Comparison of ENCODE assay signal across 17 mouse cellular contexts in genomic region chr10:69930503-69930902, GRCm38 (mm10).
A peak's percentile ranks its signal among the peaks of the same experiment; 100 is the strongest.
DNase-seq lines count a peak whose midpoint lies in the region; ATAC-seq and TF ChIP-seq lines count a peak whose summit lies in the region.
"Had no signal": no experiment of that assay in that cellular context is flagged by ENCODE, and none has a peak within 500 bp of the region (broad histone marks: within the 10 kb centered on the region; RNA-seq: fewer than 3 reads in every experiment).

No protein-coding gene starts in this region.

- H3K4me3 ChIP-seq in liver, embryonic 16.5 days (ENCODE audit: low read depth, low read length) = no peak overlapping the region
- no peak overlapping the region for H3K4me3 ChIP-seq in liver, embryonic 12.5 days
- H3K4me3 ChIP-seq in liver, postnatal 0 days (ENCODE audit: low read depth, low read length) = no peak overlapping the region
- H3K4me3 ChIP-seq in stomach, embryonic 14.5 days (ENCODE audit: low read depth, low read length) = no peak overlapping the region
- H3K4me3 ChIP-seq: forebrain, embryonic 13.5 days; heart, embryonic 13.5 days; hindbrain, embryonic 10.5 days; left cerebral cortex, adult 2 months; limb, embryonic 13.5 days; neural tube, embryonic 12.5 days had no signal

- no peaks in the 10 kb centered on the region for H3K9me3 ChIP-seq in liver, embryonic 16.5 days (replicated peaks; ENCODE audit: control insufficient read depth, low read length)
- H3K9me3 ChIP-seq in liver, embryonic 12.5 days (replicated peaks) = no peaks in the 10 kb centered on the region
- no peaks in the 10 kb centered on the region for H3K9me3 ChIP-seq in liver, postnatal 0 days (ENCODE audit: low read length)
- H3K9me3 ChIP-seq in stomach, embryonic 14.5 days (ENCODE audit: control insufficient read depth, low read depth, low read length) = no peaks in the 10 kb centered on the region
- H3K9me3 ChIP-seq: forebrain, embryonic 13.5 days; heart, embryonic 13.5 days; hindbrain, embryonic 10.5 days; limb, embryonic 13.5 days; neural tube, embryonic 12.5 days had no signal

- peak overlapping the region; percentile 8 for H3K27ac ChIP-seq in liver, embryonic 16.5 days (ENCODE audit: low read length)
- no peak overlapping the region for H3K27ac ChIP-seq in liver, embryonic 12.5 days
- peak overlapping the region; percentile 72 for H3K27ac ChIP-seq in liver, postnatal 0 days (ENCODE audit: low read depth)
- H3K27ac ChIP-seq in stomach, embryonic 14.5 days (ENCODE audit: low read length) = 0 out of 2 replicates have a peak overlapping the region, but pooled peaks have one; percentile 10
- H3K27ac ChIP-seq: forebrain, embryonic 13.5 days; heart, embryonic 13.5 days; hindbrain, embryonic 10.5 days; left cerebral cortex, adult 2 months; limb, embryonic 13.5 days; neural tube, embryonic 12.5 days had no signal

- TF ChIP-seq EP300 in liver, postnatal 0 days (IDR thresholded peaks at IDR 0.05; ENCODE audit: low read depth) = no peak

- H3K4me1 ChIP-seq in liver, embryonic 16.5 days (ENCODE audit: control insufficient read depth, low read depth, low read length) = peaks cover 2% of the 10 kb centered on the region; the same call in 1 of the 2 replicates
- peaks cover 19% of the 10 kb centered on the region for H3K4me1 ChIP-seq in liver, embryonic 12.5 days
- H3K4me1 ChIP-seq in liver, postnatal 0 days (ENCODE audit: insufficient read depth) = peaks cover 7% of the 10 kb centered on the region; the same call in 1 of the 2 replicates
- H3K4me1 ChIP-seq in stomach, embryonic 14.5 days (ENCODE audit: control insufficient read depth, insufficient read depth, low read length) = peaks cover 10% of the 10 kb centered on the region; the same call in 1 of the 2 replicates

- H3K4me2 ChIP-seq in liver, embryonic 16.5 days (ENCODE audit: low read depth, low read length) = no peak overlapping the region
- no peak overlapping the region for H3K4me2 ChIP-seq in liver, embryonic 12.5 days
- no peak overlapping the region for H3K4me2 ChIP-seq in liver, postnatal 0 days (ENCODE audit: low read depth, low read length)
- H3K4me2 ChIP-seq in stomach, embryonic 14.5 days (replicated peaks; ENCODE audit: low read depth, low read length) = no peak overlapping the region
- H3K4me2 ChIP-seq: forebrain, embryonic 13.5 days; heart, embryonic 13.5 days; limb, embryonic 13.5 days; neural tube, embryonic 12.5 days had no signal

- H3K36me3 ChIP-seq in liver, embryonic 16.5 days (ENCODE audit: control insufficient read depth, insufficient read depth) = peaks cover 4% of the 10 kb centered on the region; the same call in 1 of the 2 replicates
- H3K36me3 ChIP-seq in liver, embryonic 12.5 days = no peaks in the 10 kb centered on the region
- H3K36me3 ChIP-seq in liver, postnatal 0 days (replicated peaks; ENCODE audit: insufficient read depth, low read length) = 0 out of 2 replicates have a peak, but pooled peaks cover 7% of the 10 kb centered on the region
- 0 out of 2 replicates have a peak, but pooled peaks cover 3% of the 10 kb centered on the region for H3K36me3 ChIP-seq in stomach, embryonic 14.5 days (ENCODE audit: control insufficient read depth, insufficient read depth, low read length)

- DNase-seq in adrenal gland, postnatal 14 days = peak; percentile 29
- DNase-seq in adrenal gland, postnatal 10 days = no peak
- peak; percentile 40 for DNase-seq in liver, postnatal 0 days
- DNase-seq in ovary, postnatal 14 days (ENCODE audit: low spot score) = no peak
- no peak for DNase-seq in heart, postnatal 10 days
- DNase-seq: cerebellum, postnatal 14 days; kidney, adult 9 months had no signal

- TF ChIP-seq CTCF in liver, postnatal 0 days (IDR thresholded peaks at IDR 0.05; ENCODE audit: low read depth) = no peak

- WGBS in liver, embryonic 16.5 days (ENCODE audit: insufficient replicate concordance) = 65% methylated on average over 8 of the region's 8 CpGs
- 73% methylated on average over 8 of the region's 8 CpGs for WGBS in liver, embryonic 12.5 days (ENCODE audit: insufficient replicate concordance)
- WGBS in liver, postnatal 0 days (ENCODE audit: insufficient replicate concordance) = 66% methylated on average over 8 of the region's 8 CpGs
- WGBS in stomach, embryonic 14.5 days = 71% methylated on average over 8 of the region's 8 CpGs

- intact Hi-C loops in heart, postnatal 10 days (cut with DNase I) = no loop called here

- peaks cover 26% of the 10 kb centered on the region for H3K27me3 ChIP-seq in liver, embryonic 16.5 days (ENCODE audit: control insufficient read depth, insufficient read depth, low read depth, low read length)
- H3K27me3 ChIP-seq in liver, embryonic 12.5 days (replicated peaks) = peaks cover 33% of the 10 kb centered on the region
- H3K27me3 ChIP-seq in liver, postnatal 0 days (ENCODE audit: insufficient read depth, low read length) = peaks cover 8% of the 10 kb centered on the region; the same call in 1 of the 2 replicates
- H3K27me3 ChIP-seq in stomach, embryonic 14.5 days (ENCODE audit: control insufficient read depth, insufficient read depth, low read length) = no peaks in the 10 kb centered on the region
- H3K27me3 ChIP-seq: forebrain, embryonic 13.5 days; heart, embryonic 13.5 days; limb, embryonic 13.5 days; neural tube, embryonic 12.5 days had no signal

- no peak overlapping the region for H3K9ac ChIP-seq in liver, embryonic 16.5 days (ENCODE audit: low read depth, low read length)
- no peak overlapping the region for H3K9ac ChIP-seq in liver, embryonic 12.5 days
- no peak overlapping the region for H3K9ac ChIP-seq in liver, postnatal 0 days (replicated peaks)
- H3K9ac ChIP-seq in stomach, embryonic 14.5 days (replicated peaks; ENCODE audit: low read depth, low read length) = no peak overlapping the region
- H3K9ac ChIP-seq: forebrain, embryonic 13.5 days; heart, embryonic 13.5 days; limb, embryonic 13.5 days; neural tube, embryonic 12.5 days had no signal

- ATAC-seq in liver, embryonic 16.5 days (ENCODE audit: low read depth) = peak; percentile 57
- ATAC-seq in liver, embryonic 12.5 days = no peak
- ATAC-seq in liver, postnatal 0 days = peak; percentile 67
- ATAC-seq in stomach, embryonic 14.5 days (ENCODE audit: insufficient number of reproducible peaks, insufficient read depth, low FRiP score, low read depth) = peak; percentile 66
- ATAC-seq: forebrain, embryonic 13.5 days; inflammation-experienced regulatory T-cells, adult 6 months had no signal

Comparison
In these comparisons a context has a peak if more than half of its experiments do, and no peak if none do; other contexts are left out.
1. DNase-seq: peak in adrenal gland, postnatal 14 days (single experiment) and liver, postnatal 0 days (single experiment); none in adrenal gland, postnatal 10 days (single experiment), ovary, postnatal 14 days (single experiment) and heart, postnatal 10 days (0 of 2).